Mouse (Mus musculus) fat pad, adult 2 months (tissue): ENCODE measurements around the gene Sox6.

Experiments
- DNase-seq: peaks from one replicate; pipeline ENCODE4 v3.0.0-alpha.2; 2011; ENCODE audit warnings: low read depth, low spot score; ENCODE audit errors: extremely low read depth

Gene Sox6

DNA sequence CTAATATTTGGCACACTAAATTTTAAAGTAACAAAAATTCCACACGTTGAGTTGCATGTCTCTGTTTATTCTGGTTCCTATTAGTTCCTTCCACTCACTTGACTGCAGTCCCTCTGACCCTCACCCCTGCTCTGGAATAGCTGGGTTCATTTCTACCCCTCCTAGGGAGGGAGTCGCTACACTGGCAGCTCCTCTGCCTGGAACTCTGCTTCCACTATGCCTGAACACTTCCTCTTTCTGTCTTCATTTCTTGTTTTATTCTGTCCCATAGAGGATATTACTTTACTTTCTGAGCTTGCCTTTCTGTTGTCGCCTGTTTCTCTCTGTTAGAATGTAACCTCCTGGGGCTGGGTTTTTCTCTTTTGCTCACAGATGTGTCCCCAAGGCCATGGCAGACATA lies 203.6 kb downstream of the Sox6 start:
- no peak for DNase-seq

DNA sequence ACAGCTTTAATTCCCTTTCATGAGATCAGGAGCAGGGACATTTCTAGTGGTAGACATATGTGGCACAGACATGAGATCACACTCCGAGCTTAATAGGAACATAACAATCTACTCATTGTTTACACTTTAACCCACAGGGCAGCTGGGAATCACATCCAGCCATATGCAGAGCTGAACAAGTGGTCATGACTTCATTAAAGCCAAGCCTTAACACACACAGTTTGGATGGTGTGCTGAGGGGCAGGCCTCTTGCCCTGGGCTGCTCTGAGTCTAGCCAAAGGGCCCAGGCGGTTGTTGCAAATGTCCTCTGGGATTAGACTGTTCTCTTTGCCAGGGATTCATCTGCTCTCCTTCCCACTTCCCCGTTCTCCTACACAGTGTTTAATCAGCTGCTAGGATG lies 204.9 kb downstream of the Sox6 start:
- no peak for DNase-seq

DNA sequence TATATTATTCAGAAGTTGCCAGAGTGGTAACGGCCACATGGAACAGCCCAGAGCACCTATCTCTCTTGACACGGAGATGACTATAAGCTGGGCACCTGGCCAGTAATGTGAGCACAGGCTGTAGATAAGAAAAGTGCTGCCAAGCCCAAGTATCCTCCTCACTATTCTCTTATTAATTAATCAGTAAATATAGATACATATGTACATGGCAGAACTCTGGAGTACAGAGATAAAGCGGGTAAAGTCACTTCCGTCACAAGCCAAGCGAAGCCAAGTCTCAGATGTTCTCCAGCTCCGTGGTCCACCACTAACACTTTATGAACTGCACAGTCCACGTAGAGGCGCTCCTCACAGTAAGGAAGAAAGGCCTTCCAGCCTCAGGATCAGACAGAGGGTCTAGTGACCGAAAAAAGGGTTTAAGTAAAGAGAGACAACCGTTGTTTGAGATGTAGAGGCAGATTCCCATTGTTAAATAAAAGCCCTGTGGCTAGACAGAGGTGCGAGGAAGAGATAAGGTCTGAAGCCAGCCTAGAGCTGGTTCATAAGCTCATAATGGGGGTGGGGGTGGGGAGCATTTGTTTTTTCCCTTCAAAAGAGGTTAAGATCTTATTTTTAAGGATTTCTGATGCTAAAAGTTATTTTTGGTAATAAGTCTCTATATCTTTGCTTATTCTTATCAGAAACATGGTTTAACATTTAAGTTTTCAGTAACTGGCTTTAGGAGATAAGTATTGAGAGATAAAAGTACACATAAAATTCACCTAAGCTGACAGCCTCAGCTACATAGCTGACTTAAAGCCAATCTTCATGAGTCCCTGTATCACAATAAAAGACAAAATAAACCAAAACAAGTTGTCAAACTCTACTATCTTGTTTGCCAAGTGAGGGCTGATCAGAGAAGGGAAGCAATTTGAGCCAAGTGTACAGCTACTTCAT lies 207.4 kb downstream of the Sox6 start:
- no peak for DNase-seq

DNA sequence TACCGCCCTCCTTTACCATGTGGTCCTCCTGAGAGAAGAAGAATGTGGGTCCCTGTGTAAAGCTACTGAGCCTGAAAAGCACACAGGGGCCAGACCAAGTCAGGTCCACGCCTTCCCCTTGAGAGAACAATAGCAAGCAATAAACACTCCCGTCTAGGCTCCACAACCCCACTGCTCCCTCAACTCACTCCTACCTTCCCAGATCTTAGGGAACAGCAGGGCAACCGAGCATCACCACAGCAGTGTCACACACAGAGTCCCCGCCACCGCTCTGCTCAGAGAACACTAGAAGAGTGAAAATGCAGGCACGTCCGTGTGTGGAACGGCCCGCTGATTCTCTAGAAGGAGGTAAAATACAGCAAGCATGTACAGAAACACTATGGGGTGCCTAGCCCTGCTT lies 208.2 kb downstream of the Sox6 start:
- no peak for DNase-seq

DNA sequence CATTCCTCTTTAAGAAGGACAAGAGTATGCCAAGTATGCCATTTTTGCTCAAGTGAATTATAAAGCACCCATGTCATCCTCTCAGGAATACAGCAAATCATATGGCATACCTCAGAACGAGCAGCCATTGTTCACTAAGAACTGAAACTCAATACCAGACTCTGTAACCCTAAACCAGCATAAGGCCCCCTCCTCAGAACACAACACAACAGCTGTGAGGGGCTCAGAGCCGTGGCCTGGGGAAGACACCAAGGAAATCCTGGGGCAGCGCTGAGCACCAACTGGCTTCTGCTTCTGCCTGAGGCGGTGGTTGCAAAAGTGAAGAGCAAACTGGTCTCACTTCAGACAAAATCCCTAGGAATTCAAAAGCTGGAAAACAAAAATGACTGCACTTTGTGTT lies 208.8 kb downstream of the Sox6 start:
- no peak for DNase-seq

DNA sequence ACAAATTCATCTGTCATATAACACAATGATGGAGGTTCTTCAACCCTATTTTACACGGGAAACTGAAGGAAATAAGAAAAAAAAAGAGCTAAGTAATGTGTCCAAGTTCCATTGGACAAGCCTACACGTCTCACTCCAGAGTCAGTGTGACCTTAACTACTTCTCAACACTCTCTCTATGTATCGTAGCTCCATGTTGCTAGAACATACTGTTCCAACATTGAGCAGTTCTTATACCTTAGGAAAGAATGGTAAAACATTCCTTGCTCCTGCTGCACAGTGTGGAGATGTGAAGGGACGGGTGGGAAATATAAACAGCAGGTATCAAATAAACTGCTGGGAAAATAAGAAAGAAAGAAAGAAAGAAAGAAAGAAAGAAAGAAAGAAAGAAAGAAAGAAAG lies 209.3 kb downstream of the Sox6 start:
- DNase-seq, result no peak

DNA sequence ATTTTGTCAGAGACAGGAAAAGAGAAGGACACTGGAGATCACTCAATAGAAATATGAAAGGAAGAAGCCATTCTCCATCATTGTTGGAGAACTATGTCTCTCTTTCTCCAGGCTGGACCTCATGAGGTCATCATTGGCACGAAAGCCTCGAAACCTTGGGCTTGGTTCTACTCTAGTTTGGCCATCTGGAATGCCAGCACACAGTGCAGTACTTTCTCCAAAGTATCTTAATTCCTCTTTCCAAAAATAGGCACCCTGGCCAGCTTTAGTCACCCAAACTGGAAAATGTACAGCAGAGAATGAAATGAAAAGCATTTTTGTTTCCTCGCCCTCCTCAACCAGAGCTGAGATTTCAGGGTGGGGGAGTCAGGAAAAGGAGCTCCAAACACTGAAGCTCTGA lies 213.3 kb downstream of the Sox6 start:
- no peak for DNase-seq

DNA sequence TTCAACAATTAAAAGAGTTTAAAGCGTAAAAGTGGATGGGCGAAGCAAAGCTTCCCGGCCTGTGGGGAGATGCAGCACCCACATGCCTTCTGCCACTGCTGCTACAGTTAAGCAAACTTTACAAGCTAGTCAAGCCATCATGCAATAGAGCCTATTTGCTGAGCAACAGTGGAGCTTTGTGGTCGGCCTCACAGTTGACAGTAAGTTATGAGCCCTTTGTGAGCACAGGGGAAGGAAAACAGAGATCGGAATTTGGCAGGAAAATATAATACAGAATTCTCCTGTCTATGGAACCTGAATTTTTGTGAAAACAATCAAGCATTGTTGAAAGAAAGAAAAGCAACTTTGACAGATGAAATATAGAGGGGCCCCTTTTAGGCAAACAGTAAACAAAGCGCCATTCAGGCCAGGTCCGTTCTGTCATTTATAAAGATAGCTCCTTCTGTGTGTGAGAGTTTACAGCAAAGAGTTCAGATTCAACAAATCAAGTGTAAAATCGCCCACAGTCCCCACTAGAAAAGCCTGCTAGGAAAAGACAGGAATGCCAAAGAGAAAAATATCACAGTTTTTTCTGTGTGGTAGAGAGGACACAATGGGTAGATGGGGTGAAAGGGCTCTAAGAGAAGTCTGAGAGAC lies 213.9 kb downstream of the Sox6 start:
- no peak for DNase-seq

DNA sequence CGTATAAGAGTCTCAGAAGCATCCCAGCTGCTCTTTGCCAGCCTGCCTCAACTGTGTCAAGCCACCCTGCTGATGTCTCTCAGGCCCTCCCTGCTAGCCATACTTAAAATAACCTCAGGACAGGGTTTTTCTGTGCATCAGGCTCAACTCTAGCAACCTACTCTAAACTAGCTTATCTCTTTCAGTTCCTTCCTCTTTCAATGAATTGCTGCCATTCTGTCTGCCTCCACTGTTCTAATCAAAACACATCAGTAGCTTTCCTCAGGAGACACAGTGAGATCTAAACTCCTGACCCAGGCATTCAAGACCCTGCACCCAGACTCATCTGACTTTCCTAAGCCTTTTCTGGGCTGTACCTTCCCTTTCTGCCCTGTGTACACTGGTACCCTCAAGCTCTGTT lies 219.5 kb downstream of the Sox6 start:
- no peak for DNase-seq

DNA sequence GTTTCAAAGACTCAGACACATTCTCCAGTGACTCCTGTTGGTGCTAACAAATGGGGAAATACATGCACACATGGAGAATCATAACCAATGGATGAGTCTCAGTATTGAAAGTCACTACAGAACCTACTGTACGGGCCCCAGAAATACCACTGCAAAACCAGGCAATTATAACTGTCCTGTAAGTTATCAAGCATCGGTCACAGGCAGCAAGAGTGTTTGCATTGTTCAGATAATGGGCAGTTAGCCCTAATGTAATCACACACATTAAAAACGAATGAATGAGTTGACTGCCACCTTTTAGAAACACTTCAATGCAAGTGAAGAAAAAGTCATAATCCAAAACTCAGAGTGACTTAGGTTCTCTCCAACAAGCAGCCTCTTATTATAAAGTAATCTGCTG lies 235.3 kb downstream of the Sox6 start:
- no peak for DNase-seq

DNA sequence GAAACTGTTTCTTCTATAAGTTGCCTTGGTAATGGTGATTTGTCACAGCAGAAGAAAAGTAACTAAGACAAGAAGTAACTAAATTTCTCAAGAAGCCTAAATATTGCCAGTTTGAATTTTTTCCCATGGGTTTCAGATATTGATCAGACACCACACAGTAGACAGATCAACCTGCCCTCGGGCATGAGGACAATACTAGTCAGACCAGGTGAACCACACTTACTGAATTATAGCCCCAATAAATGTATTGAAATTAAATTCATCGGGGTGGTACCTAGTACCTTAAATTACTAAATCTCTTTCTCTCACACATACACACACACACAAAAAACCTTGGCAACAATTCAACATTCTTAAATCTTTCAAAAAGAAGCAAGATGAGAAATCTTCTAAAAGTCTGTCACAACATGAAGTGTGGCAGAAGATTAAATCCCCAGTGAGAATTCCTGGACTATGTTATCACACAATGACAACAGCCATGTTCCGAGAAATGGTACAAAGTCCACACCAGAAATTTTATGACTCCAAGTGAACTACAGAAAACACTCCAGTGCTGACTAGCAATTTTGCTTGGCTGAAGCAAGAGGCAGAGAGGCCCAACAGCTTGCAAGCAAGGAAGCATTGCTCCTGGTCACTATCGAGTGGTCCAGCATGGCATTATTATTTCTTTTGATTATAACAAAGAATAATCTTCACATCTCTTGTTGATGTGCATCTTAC lies 244.3 kb downstream of the Sox6 start:
- DNase-seq, result no peak

DNA sequence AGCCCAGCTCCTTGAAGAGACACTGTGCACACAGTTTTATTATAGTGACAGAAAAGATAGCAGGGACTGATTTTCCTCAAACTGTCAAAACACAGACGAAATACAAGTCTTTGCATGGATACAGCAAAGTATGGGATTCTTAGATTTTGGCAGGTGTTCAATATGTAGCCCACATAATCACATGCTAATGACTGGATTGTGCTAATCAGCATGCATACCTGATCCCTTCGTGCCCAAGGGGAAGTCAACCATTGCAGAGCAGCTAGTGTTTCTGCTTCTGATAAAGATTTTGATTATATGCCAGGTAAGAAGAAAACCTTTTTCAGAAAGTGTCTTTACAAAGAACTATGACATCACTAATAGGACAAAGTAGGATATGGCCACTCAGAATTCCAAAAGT lies 245.8 kb downstream of the Sox6 start:
- no peak for DNase-seq

DNA sequence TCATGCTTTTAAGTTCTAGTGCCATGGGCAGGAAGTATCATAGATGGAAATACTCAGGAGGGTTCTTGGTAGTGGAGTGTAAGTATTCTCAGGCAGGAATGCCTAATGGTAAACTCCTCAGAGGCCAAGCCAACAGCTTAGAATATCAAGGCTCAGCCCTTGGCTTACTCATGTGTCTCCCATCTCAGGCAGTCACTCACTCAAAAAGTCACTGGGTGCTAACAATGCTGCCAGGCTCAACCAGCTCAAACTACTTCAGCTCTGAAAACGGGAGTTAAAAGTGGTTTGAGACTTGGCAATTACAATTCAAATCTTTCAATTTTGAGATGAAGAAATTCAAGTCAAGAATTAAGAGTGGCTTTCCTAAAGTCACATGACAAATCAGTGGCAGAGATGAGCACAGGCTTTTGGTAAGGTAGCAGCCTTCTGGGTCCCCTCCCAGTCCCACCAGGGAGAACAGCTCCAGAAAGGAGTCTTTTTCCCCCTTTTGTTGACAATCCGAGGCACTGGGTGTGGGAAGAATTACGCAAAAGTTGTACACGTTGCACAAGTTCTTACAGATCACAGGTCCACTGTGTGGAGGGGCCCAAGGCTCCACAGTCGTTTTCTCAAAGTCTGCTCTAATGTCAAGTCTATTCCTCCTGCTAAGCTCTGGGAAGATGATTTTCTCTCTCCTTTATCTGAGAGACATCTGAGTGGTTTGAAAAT lies 249.3 kb downstream of the Sox6 start:
- DNase-seq, result no peak

DNA sequence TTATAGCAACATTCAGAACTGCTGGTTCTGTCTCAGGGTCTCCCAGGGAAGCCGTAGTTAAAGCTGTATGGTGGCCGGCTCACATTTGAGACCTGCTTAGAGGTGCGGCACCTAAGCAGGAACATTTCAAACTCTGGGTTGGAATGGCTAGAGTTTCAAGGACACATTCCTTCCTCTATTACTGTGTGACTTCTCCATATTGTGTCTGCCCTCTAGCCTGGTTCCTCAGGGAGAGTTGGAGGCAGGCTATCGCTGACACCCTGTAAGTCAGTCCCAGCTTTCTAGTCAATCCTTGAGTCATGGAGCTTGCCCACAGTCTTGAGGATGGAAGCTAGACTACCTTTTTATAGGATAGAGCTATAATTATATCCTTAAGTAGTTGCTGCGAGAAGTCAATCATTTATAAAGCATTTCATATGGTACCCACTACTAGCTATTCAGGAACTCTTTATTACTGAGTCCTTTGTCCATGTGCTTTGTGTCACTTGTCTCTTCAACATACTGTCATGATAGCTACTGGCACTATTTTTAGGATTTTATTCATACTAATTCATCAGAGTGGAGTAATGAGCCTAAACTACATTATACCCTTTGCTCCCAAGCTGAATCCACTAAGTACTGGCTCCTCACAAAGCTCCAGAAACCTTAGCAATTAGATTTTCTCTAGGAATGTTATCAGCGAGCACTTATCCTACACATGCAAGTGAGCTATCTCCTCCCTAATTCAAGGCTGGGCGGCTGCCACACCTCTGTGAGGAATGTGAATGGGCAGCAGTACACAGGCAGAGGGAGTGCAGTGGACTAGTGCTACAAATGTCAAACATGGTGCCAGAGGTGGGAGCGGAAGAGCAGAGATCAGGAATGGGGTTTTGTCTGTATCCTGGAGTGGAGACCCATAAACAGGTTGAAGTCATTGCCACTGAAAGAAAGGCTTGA lies 254.3 kb downstream of the Sox6 start:
- no peak for DNase-seq

DNA sequence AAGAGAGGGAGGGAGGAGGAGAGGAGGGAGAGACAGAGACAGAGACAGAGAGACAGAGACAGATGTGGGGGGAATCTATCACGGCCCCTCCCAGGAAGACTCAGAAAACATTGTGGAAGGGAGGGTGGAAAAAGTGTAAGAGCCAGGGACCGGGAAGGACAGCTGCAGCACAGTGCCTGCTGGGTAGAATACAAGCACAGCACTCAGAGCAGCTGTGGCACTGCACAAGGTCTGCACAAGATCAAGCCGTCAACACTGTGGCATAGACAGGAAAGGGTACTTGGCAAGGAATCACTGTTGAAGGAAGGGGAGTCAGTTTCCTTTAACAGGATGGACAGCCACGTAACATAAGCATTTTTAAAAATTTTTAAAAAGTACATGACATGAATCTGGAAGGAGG lies 258.4 kb downstream of the Sox6 start:
- DNase-seq, result no peak

DNA sequence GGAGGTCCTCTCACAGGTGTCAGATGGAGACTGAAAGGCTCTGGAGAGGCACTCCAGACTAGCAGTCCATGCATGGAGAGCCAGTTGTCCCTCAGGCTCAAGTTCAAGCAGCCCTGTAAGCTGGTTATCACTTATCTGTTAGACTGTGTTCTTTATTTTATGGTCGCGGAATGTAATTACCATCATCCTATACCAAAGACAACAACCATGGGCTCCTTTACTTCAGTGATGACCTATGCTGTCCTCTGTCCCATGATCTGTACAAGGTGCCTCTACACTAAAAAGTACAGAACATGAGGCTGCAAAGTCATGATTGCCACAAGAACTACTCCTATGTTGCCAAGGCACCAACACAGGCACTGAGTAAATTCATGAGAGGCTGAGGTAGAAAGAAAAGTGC lies 259.1 kb downstream of the Sox6 start:
- no peak for DNase-seq

DNA sequence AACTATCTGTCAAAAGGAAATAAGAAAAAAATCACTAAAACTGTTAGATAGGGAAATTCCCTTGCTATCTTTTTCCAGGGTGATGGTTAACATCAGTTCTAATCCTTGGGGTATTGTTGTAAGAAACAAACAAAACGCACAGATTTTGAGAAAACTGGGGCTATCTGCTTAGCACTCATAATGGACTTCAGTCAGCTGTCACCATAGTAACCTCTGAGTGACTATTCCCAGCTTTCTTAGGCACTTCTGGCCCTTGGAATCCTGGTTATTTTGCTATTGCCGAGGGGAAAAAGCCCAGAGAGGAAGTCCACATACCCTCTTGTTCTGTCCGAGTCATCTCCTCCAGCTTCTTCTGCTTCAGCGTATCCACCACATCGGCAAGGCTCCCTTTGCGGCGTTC lies 261.9 kb downstream of the Sox6 start:
- DNase-seq, result no peak

DNA sequence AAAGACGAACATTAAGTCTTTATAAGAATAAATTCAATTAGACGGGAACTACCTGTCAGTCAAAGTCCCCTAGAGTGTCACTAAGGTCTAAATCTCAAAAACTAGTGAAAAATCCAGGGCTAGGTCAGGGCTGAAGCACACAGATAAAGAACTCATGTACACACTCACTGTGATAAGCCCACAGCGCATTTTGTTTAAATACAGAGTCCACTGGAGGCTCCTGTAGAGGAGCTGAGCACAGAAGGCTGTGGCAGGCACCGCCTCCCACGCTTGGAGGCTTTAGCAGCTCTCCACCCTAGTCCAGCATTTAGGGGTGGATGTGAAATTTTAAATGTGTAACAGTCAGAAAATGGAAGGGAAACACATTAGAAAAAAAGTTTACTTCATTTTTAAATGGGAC lies 262.3 kb downstream of the Sox6 start:
- DNase-seq, result no peak

DNA sequence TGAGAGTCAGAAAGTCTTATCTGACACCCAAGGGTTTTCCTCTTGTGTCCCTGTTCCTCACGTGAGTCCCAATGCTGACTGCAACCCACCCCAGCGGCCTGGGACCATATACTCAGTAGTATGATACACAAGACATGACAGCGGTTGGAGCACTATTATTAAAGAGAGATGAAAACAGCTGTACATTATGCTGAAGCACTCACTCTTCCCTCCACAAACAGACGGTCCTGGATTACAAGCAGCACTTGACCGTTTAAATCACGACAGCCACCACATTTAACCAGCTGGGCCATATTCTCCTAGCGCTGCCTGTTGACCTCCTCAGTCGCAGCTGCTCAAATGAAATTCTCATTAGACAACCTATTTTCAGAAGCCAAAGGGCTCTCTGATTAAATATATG lies 272.3 kb downstream of the Sox6 start:
- DNase-seq, result no peak

DNA sequence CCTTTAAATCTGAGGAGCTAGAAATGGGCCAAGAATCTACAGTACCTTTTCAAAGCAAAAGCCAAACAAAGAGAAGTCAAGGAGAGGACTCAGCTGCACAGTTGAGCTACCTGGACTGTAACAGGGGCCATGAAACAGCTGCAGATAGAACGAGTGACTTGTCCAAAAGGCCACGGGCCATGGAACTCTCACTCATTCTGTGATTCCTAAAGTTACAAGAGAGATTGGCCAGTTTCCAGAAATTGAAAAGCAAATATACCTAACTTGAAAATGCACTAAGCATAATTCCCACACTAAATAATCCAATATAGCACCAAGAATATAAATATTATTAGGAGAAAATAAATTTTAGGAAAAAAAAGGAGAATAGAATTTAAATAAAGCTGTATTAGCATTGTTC lies 274.7 kb downstream of the Sox6 start:
- no peak for DNase-seq
